Mouse (Mus musculus) stomach, postnatal 0 days (tissue): Measurements from ENCODE around the gene Mrpl3. TPM values are rescaled to one million over a fixed set of nuclear protein-coding genes. Genes with fewer than 3 reads are reported as not detected.
A peak's percentile ranks its signal among the peaks of the same experiment; 100 is the strongest.

Experiments used
- ATAC-seq: fragments of 200-750 bp; cut with Nextera tagmentation; 2 replicates; pipeline ENCODE4 v1.8.0; 2017; ENCODE audit not compliant: low FRiP score, low TSS enrichment
- DNase-seq: peaks from one replicate; pipeline ENCODE4 v3.0.0-alpha.2; 2016; ENCODE audit warnings: low spot score
- H3K27ac ChIP-seq: fragments of 300-500 bp; sonication (generic); replicated peaks from 2 replicates; pipeline ENCODE4 v1.5.1; 2014; ENCODE audit warnings: mild to moderate bottlenecking, control low read depth
- H3K27me3 ChIP-seq: fragments of 300-500 bp; sonication (generic); 2 replicates; pipeline ENCODE4 v1.6.1; 2014; ENCODE audit warnings: low read length; ENCODE audit not compliant: control insufficient read depth, insufficient read depth
- H3K36me3 ChIP-seq: fragments of 300-500 bp; sonication (generic); 2 replicates; pipeline ENCODE4 v1.6.1; 2014; ENCODE audit warnings: low read length, mixed read lengths; ENCODE audit not compliant: control insufficient read depth, insufficient read depth
- H3K4me1 ChIP-seq: fragments of 300-500 bp; sonication (generic); replicated peaks from 2 replicates; pipeline ENCODE4 v1.6.1; 2014; ENCODE audit warnings: antibody characterized with exemption; ENCODE audit not compliant: control insufficient read depth, insufficient read depth
- H3K4me2 ChIP-seq: fragments of 300-500 bp; sonication (generic); replicated peaks from 2 replicates; pipeline ENCODE4 v1.6.1; 2014; ENCODE audit warnings: low read depth, mild to moderate bottlenecking, control low read depth, moderate library complexity
- H3K4me3 ChIP-seq: fragments of 300-500 bp; sonication (generic); 2 replicates; pipeline ENCODE4 v1.5.1; 2014; ENCODE audit warnings: low read depth, low read length, control low read depth
- H3K9ac ChIP-seq: fragments of 300-500 bp; sonication (generic); 2 replicates; pipeline ENCODE4 v1.6.1; 2014; ENCODE audit warnings: mild to moderate bottlenecking, low read length, control low read depth, mixed read lengths
- H3K9me3 ChIP-seq: fragments of 300-500 bp; sonication (generic); 2 replicates; pipeline ENCODE4 v1.6.1; 2016; ENCODE audit warnings: low read length; ENCODE audit not compliant: control insufficient read depth
- CTCF ChIP-seq: IDR thresholded peaks from 2 replicates; pipeline ENCODE4 v1.5.1; 2016; ENCODE audit warnings: antibody characterized with exemption, low read depth, mild to moderate bottlenecking, moderate library complexity
- EP300 ChIP-seq: optimal IDR thresholded peaks from 2 replicates; pipeline ENCODE3; 2016; ENCODE audit warnings: antibody characterized with exemption
- WGBS: fragments of 180-500 bp; shearing (Covaris S2); extraction: QIAGEN DNeasy Blood & Tissue Kit; methylation state at CpG from one replicate; pipeline ENCODE4 v1.1.7; 2014; 5-methylcytosine and 5-hydroxymethylcytosine counted together
- polyA plus RNA-seq: library from polyadenylated mRNA; unstranded; fragments of >200 nt; fragmentation: Nextera tagmentation; extraction: Ambion mirVana; gene quantifications from 2 replicates; pipeline ENCODE4 v1.2.1, GENCODE M21; 2015

Gene Mrpl3
- polyA plus RNA-seq: 63.3 and 65.9 TPM in 2 replicates

GRCm38 (mm10) chr9:105053147-105053557 lies at the start of gene Mrpl3:
Mrpl3 (plus strand) TSS chr9:105053239.
- Histone ChIP-seq H3K4me2 (peak within 1 kb of the TSS; percentile 71), H3K36me3 (peaks cover 12% of the 10 kb centered on the region; the same call in 1 of the 2 replicates), H3K27me3 (no peaks in the 10 kb centered on the region), H3K27ac (peak within 1 kb of the TSS; percentile 86), H3K4me1 (no peaks in the 10 kb centered on the region), H3K9me3 (no peaks in the 10 kb centered on the region), H3K9ac (peak within 1 kb of the TSS; percentile 100), H3K4me3 (peak within 1 kb of the TSS; percentile 99)
- under 1% methylated on average over 31 of the region's 31 CpGs for WGBS
- ATAC-seq: peak; percentile 88
- DNase-seq: peak; percentile 84
- no peak for TF ChIP-seq CTCF
- no peak for TF ChIP-seq EP300

DNA sequence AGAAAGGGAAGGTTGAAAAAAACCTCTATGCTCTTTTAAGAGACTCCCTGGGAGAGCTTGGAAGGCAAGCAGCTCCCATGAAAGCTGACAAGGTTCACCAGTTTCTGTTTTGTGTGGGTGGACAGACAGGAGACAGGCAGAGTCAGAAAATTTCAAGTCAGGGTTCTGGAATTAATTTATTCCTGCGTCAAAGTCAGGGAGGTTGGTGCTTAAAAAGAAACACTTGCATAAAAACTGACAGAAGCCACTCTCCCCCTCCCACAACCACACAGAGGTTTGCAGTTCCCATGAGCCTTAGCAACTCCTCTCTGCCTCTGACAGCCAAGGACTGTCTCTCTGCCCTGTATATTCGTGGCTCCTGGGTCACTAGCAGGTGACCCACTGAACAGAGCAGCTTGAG lies 42.3 kb upstream of the Mrpl3 start:
- Histone ChIP-seq H3K4me3 (no peak overlapping the region), H3K4me2 (no peak overlapping the region), H3K36me3 (no peaks in the 10 kb centered on the region), H3K9me3 (no peaks in the 10 kb centered on the region), H3K27me3 (no peaks in the 10 kb centered on the region), H3K27ac (no peak overlapping the region), H3K9ac (no peak overlapping the region), H3K4me1 (no peaks in the 10 kb centered on the region)
- TF ChIP-seq EP300 (no peak), CTCF (no peak)
- DNase-seq (no peak), ATAC-seq (no peak)
- WGBS: 44% methylated on average over 2 of the region's 2 CpGs

DNA sequence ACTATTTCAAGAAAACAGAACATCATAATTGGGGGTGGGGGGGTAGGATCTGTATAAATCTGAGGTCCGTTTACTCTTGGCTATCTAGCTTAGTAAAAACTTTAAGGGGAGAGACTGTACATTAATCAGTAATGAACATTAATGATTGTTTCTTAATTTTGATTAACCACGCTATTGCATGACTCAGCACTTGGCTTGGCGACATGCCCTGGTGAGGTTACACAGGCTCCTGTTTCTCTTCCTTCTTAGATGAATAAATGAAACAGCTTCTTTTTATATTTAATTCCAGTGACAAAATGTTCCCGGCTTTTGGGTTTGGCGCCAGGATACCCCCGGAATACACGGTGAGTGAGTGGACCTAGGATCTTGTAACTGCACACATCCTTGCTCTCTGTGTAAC lies 34.9 kb upstream of the Mrpl3 start:
- ATAC-seq: no peak
- WGBS: 77% methylated on average over 7 of the region's 7 CpGs
- H3K4me3 ChIP-seq: no peak overlapping the region
- no peak for DNase-seq
- H3K27ac ChIP-seq: no peak overlapping the region
- H3K27me3 ChIP-seq: no peaks in the 10 kb centered on the region
- no peaks in the 10 kb centered on the region for H3K9me3 ChIP-seq
- H3K4me2 ChIP-seq: no peak overlapping the region
- H3K36me3 ChIP-seq: no peaks in the 10 kb centered on the region
- TF ChIP-seq CTCF (no peak), EP300 (no peak)
- H3K9ac ChIP-seq: no peak overlapping the region
- no peaks in the 10 kb centered on the region for H3K4me1 ChIP-seq

- H3K4me3 ChIP-seq: no peak overlapping the region
- H3K9me3 ChIP-seq: no peaks in the 10 kb centered on the region
- no peak overlapping the region for H3K27ac ChIP-seq
- whole genome bisulfite sequencing: 68% methylated on average over 3 of the region's 3 CpGs
- no peak for TF ChIP-seq EP300
- TF ChIP-seq CTCF: no peak
- ATAC-seq: no peak
- no peaks in the 10 kb centered on the region for H3K27me3 ChIP-seq
- no peaks in the 10 kb centered on the region for H3K4me1 ChIP-seq
- H3K9ac ChIP-seq: no peak overlapping the region
- H3K4me2 ChIP-seq: no peak overlapping the region
- no peaks in the 10 kb centered on the region for H3K36me3 ChIP-seq
- no peak for DNase-seq
Measured at GRCm38 (mm10) chr9:105028311-105028710, 24.7 kb upstream of the Mrpl3 start.

DNA sequence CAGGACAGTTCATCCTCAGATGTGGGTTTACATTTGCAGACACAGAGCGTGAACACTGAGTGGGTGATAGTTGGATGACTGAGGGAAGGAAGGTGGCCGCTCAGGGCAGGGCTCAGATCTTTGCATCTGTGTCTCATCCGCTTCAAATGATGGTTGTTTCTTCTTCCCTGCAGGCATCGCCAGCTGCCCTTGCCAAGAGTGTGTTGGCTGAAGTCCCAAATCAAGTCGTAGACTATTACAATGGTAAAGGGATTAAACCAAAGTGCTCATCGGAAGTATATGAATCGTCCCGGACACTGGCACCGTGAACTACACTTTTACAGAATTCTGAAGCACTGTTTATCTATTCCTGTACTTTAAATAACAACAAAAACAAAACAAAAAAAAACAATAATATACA lies 20.5 kb upstream of the Mrpl3 start:
- ATAC-seq (no peak), DNase-seq (no peak)
- no peak overlapping the region for H3K4me3 ChIP-seq
- no peak overlapping the region for H3K9ac ChIP-seq
- no peaks in the 10 kb centered on the region for H3K27me3 ChIP-seq
- H3K36me3 ChIP-seq: no peaks in the 10 kb centered on the region
- TF ChIP-seq EP300 (no peak), CTCF (no peak)
- no peaks in the 10 kb centered on the region for H3K9me3 ChIP-seq
- no peak overlapping the region for H3K27ac ChIP-seq
- 77% methylated on average over 9 of the region's 9 CpGs for WGBS
- no peak overlapping the region for H3K4me2 ChIP-seq
- no peaks in the 10 kb centered on the region for H3K4me1 ChIP-seq

- no peaks in the 10 kb centered on the region for H3K27me3 ChIP-seq
- 87% methylated on average over 7 of the region's 7 CpGs for WGBS
- H3K36me3 ChIP-seq: no peaks in the 10 kb centered on the region
- H3K4me2 ChIP-seq: no peak overlapping the region
- H3K9ac ChIP-seq: no peak overlapping the region
- H3K9me3 ChIP-seq: no peaks in the 10 kb centered on the region
- TF ChIP-seq EP300: no peak
- TF ChIP-seq CTCF: no peak
- no peak overlapping the region for H3K27ac ChIP-seq
- no peaks in the 10 kb centered on the region for H3K4me1 ChIP-seq
- H3K4me3 ChIP-seq: no peak overlapping the region
- DNase-seq: no peak
- no peak for ATAC-seq
Measured at GRCm38 (mm10) chr9:105033641-105034040, 19.4 kb upstream of the Mrpl3 start.
